Mouse (Mus musculus) c-Kit-positive CD71-positive TER-119-positive erythroid progenitor cells, embryonic 14.5 days (primary cell): ENCODE results near the gene Kif22.
"Not testable (repeated sequence)": the region's sequence is repeated elsewhere in the genome, so short reads cannot be mapped to it uniquely, and the experiment has no call there.

ENCODE experiments used
- DNase-seq: peaks from one replicate; pipeline ENCODE4 v3.0.0-alpha.2; 2013; ENCODE audit warnings: low spot score

The Kif22 gene

DNA sequence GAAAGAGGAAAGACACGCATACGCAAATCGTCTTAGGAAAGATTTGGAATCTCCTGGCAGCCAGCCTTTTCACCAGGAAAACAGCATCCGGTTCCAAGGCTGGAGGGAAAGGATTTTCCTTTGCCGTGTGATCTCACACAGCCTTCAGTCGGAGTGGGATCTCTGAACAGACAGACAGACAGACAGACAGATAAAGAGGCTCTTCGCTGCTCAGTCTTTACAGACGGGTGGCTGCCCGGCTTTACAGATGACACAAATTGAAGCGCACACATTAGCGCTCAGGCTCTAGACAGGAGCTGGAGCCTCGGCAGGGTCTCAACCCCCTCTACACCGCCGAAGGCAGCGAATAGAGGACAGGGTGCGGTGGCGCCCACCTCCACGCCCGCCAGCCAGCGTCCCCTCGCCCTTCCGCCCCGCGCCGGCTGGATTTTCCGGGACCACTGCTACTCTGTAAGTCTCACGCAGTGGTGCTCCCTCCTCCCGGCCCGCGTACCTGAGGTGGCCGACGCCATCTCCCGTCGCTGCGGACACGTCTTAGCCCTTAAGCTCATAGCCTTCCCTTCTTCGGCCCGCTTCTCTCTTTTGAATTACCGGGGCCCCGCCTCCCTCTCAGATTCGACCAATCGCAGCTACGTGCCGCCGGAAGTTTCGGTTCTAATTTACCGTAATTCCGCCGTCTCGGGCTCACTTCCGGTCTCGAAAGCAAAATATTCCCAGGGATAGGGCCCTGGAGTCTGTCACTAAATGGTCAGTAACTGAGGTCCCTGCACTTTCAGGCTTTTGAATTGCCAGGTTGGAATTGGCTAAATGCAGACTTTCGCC, at the start of gene Kif22:
Gene Kif22, minus strand, starts transcription at position 621 of the 822 bp plus-strand sequence.
- peak; percentile 90 for DNase-seq

- peak; percentile 78 for DNase-seq
These were observed 49.0 kb upstream of the Kif22 start, which contains the start of gene AI467606 for GRCm38 (mm10) chr7:127091114-127091896. AI467606 (plus strand) TSS chr7:127091359.

- no peak for DNase-seq
These were observed 48.2 kb upstream of the Kif22 start for GRCm38 (mm10) chr7:127090154-127091113.

GRCm38 (mm10) chr7:127088901-127089845, 46.9 kb upstream of the Kif22 start:
- peak; percentile 52 for DNase-seq

- DNase-seq: no peak
These were observed 45.8 kb upstream of the Kif22 start for GRCm38 (mm10) chr7:127088083-127088482.

GRCm38 (mm10) chr7:127087278-127088010, 45.2 kb upstream of the Kif22 start, which contains the start of gene Zg16:
Zg16 (minus strand) TSS chr7:127087328.
- not testable (repeated sequence) for DNase-seq

DNA sequence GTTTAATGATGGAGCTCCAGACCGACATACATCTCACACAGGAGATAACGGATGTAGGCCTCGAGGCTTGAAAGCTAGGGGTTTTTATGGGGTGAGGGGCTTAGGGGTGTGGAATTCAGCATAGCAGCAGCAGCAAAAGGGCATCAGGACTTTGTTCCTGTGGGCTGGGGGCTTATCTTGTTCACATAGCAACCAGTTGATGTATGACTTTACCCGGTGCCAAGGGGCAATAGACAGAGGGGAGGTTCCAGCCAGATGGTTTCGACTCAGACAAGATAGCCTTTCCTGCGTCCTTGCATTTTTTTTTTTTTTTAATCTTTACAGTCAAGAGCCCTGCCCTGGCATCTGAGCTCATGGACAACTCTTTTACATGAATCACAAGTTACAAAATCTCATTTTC, 43.5 kb upstream of the Kif22 start:
- not testable (repeated sequence) for DNase-seq

GRCm38 (mm10) chr7:127084794-127085193, 42.5 kb upstream of the Kif22 start:
- DNase-seq: no peak

- DNase-seq: no peak
These were observed 41.4 kb upstream of the Kif22 start for GRCm38 (mm10) chr7:127083689-127084088.

- DNase-seq: no peak
These were observed 40.7 kb upstream of the Kif22 start for GRCm38 (mm10) chr7:127082995-127083394.

- DNase-seq: no peak
These were observed 40.0 kb upstream of the Kif22 start for GRCm38 (mm10) chr7:127082271-127082670.

DNA sequence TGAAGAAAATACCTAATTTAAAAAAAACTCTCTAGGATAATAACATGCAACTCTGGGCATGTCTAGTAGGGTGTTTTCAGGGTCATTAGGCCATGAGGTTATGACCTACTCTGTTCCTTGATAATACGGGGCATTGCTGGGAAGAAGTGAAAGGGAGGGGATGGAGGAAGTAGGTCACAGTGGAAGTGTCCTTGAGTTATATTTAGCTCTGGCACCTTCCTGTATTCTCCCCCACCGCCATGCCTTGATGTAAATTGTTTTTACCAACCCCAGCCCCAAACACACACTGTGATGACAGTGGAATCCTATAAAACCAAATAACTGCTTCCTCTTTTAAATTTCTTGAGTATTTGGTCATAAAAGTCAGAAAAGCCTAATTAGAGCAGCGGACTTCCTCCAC, 37.8 kb upstream of the Kif22 start:
- DNase-seq: no peak

- peak; percentile 18 for DNase-seq
These were observed 35.4 kb upstream of the Kif22 start for GRCm38 (mm10) chr7:127077692-127078091.

DNA sequence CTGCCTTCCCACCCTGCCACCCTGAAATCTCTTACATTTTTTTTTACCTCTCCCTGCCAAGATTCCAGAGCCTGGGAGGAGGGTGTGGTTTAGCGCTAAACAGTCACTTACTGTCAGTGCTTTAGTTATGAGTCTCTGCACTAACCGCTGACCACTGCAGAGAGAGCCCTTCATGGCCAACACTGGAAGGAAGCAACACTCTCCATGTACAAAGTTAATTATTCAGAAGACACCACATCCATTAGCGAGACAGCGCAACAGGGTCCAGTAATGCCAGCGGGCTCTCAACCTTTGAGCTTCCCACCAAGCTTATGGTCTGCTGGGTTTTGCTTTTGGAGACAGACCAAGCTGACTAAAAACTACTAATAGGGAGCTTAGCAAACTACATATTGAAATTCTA, 33.9 kb upstream of the Kif22 start:
- DNase-seq: no peak

DNA sequence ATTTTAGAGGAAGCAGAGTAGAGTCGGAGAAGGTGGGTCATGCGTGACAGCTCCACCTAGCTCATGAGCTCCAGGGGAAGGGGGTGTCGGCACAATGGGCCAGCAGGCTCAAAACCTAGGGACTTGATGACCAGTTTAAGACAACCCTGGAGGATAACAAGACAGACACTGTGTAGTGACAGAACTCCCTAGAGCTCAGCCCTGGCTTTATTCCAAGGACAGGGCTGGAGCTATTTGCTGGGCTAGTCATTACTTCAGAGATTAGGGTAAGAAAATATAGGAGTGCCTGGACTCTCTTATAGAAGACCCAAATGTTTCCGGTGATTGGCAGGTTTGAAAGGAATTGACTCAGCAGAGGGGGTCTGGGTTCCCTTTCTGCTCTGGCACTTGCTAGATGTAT, 30.9 kb upstream of the Kif22 start:
- DNase-seq: no peak

DNA sequence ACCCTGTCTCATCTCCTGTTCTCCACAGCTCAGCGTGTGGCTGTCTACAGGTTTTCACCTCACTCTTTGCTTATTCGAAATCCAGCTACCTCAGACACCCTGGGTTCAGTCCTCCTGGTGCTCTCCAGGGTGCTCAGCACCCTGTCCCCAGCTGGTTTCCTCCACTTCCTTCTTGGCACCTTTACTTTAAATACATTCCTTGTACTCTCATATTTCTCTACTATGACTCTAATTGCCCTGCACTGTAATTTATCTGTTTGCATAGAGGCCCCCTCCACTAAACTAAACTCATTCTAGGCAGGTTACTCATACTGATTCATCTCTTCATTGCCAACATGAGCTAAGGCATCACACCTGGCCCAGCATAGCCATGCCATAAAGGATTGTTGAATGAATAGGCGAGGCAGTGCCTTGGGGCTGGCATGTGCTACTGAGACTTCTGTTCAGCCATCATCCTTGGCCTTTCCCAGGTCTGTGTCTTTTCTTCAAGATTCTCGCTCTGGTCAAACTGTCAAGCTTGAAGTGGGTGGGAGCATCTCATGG, 28.7 kb upstream of the Kif22 start:
- no peak for DNase-seq

- no peak for DNase-seq
These were observed 24.0 kb upstream of the Kif22 start for GRCm38 (mm10) chr7:127066317-127066716.

DNA sequence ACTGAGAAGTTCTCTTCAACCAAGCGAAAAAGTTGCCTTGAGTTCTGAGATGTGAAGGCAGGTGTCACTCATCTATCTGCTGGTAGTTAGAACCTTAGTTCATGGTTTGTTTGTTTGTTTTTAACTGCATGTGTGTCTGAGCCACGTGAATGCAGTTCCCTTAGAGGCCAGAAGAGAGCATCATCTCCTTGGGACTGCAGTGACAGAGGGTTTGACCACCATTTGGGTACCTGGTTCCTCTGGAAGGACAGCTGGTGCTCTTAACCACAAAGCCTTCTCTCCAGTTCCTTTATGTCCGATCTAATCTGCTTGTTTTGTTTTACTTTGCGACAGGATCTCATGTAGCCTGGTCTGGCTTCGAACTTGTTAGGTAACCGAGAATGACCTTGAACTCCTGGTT, 23.3 kb upstream of the Kif22 start:
- DNase-seq: no peak

- no peak for DNase-seq
These were observed 12.8 kb upstream of the Kif22 start for GRCm38 (mm10) chr7:127055026-127055585.
